30 mouse cellular contexts compared by ENCODE assay signal in genomic region chr10:90813326-90813725, GRCm38 (mm10).
DNase-seq lines count a peak whose midpoint lies in the region; ATAC-seq and TF ChIP-seq lines count a peak whose summit lies in the region.
"Had no signal": no experiment of that assay in that cellular context is flagged by ENCODE, and none has a peak within 500 bp of the region (broad histone marks: within the 10 kb centered on the region; RNA-seq: fewer than 3 reads in every experiment).

No protein-coding gene starts in this region.

- no peak overlapping the region for H3K9ac ChIP-seq in hindbrain, postnatal 0 days (replicated peaks; ENCODE audit: low read length)
- no peak overlapping the region for H3K9ac ChIP-seq in hindbrain, embryonic 14.5 days
- no peak overlapping the region for H3K9ac ChIP-seq in midbrain, postnatal 0 days (replicated peaks; ENCODE audit: low read length, poor library complexity, severe bottlenecking)
- H3K9ac ChIP-seq: embryonic facial prominence, embryonic 13.5 days; forebrain, postnatal 0 days; hindbrain, embryonic 12.5 days had no signal

- H3K27me3 ChIP-seq in hindbrain, postnatal 0 days (ENCODE audit: insufficient read depth, low read length): no peaks in the 10 kb centered on the region
- no peaks in the 10 kb centered on the region for H3K27me3 ChIP-seq in hindbrain, embryonic 14.5 days (ENCODE audit: control insufficient read depth, insufficient read depth, low read length)
- no peaks in the 10 kb centered on the region for H3K27me3 ChIP-seq in midbrain, postnatal 0 days (ENCODE audit: insufficient read depth, low read length)
- H3K27me3 ChIP-seq in midbrain, embryonic 10.5 days (ENCODE audit: low read depth, poor library complexity, severe bottlenecking): no peaks in the 10 kb centered on the region
- H3K27me3 ChIP-seq: CH12.LX; hindbrain, embryonic 12.5 days had no signal

- H3K27ac ChIP-seq in hindbrain, postnatal 0 days: peak overlapping the region; percentile 8; the same call in 1 of the 2 replicates
- H3K27ac ChIP-seq in hindbrain, embryonic 14.5 days: no peak overlapping the region
- no peak overlapping the region for H3K27ac ChIP-seq in midbrain, postnatal 0 days (ENCODE audit: low read depth, low read length)
- no peak overlapping the region for H3K27ac ChIP-seq in midbrain, embryonic 10.5 days (replicated peaks)
- H3K27ac ChIP-seq: embryonic facial prominence, embryonic 10.5 days; embryonic facial prominence, embryonic 13.5 days; forebrain, embryonic 10.5 days; gastrocnemius, adult 2 months; hindbrain, embryonic 12.5 days had no signal

- no peaks in the 10 kb centered on the region for H3K9me3 ChIP-seq in hindbrain, postnatal 0 days (ENCODE audit: low read length)
- H3K9me3 ChIP-seq in hindbrain, embryonic 14.5 days (ENCODE audit: control insufficient read depth, low read length): no peaks in the 10 kb centered on the region
- H3K9me3 ChIP-seq in midbrain, postnatal 0 days (ENCODE audit: low read length): no peaks in the 10 kb centered on the region
- H3K9me3 ChIP-seq in midbrain, embryonic 10.5 days (replicated peaks): no peaks in the 10 kb centered on the region
- H3K9me3 ChIP-seq: embryonic facial prominence, embryonic 10.5 days; embryonic facial prominence, embryonic 13.5 days; forebrain, embryonic 10.5 days; hindbrain, embryonic 12.5 days had no signal

- peak; percentile 25 to 50 for DNase-seq in cerebellum, postnatal 14 days
- no peak for DNase-seq in cerebellum, adult 11 months
- peak; percentile 48 for DNase-seq in hindbrain, postnatal 0 days (ENCODE audit: low spot score)
- no peak for DNase-seq in hindbrain, embryonic 14.5 days (ENCODE audit: low spot score)
- peak; percentile 55 for DNase-seq in midbrain, postnatal 0 days (ENCODE audit: low spot score)
- DNase-seq in midbrain, embryonic 10.5 days (ENCODE audit: low spot score): no peak
- DNase-seq: adrenal gland, postnatal 10 days; adrenal gland, postnatal 36 days; B cell, adult 2 months; cerebellum, adult 18-20 months; cerebellum, adult 9-10 months; cerebellum, postnatal 36 days; embryo, embryonic 11 days; forebrain, postnatal 0 days; gastrocnemius, adult 2 months; gastrocnemius, postnatal 14 days; heart, adult 11 months; kidney, adult 18-20 months had no signal

- 76% methylated on average over 5 of the region's 5 CpGs for WGBS in hindbrain, postnatal 0 days
- WGBS in hindbrain, embryonic 14.5 days: 85% methylated on average over 5 of the region's 5 CpGs
- WGBS in midbrain, postnatal 0 days: 91% methylated on average over 5 of the region's 5 CpGs
- WGBS in midbrain, embryonic 10.5 days: 95% methylated on average over 5 of the region's 5 CpGs

- H3K4me1 ChIP-seq in hindbrain, postnatal 0 days (ENCODE audit: insufficient read depth, low read length): peaks cover 13% of the 10 kb centered on the region
- peaks cover 10% of the 10 kb centered on the region for H3K4me1 ChIP-seq in hindbrain, embryonic 14.5 days (replicated peaks; ENCODE audit: control insufficient read depth, insufficient read depth, low read length)
- H3K4me1 ChIP-seq in midbrain, postnatal 0 days (ENCODE audit: insufficient read depth, low read length): peaks cover 4% of the 10 kb centered on the region; the same call in 1 of the 2 replicates
- H3K4me1 ChIP-seq in midbrain, embryonic 10.5 days: peaks cover 5% of the 10 kb centered on the region
- H3K4me1 ChIP-seq: embryonic facial prominence, embryonic 10.5 days; embryonic facial prominence, embryonic 13.5 days had no signal

- ATAC-seq in hindbrain, postnatal 0 days: no peak
- ATAC-seq in hindbrain, embryonic 14.5 days (ENCODE audit: low FRiP score): no peak
- no peak for ATAC-seq in midbrain, postnatal 0 days (ENCODE audit: low FRiP score)
- ATAC-seq: forebrain, postnatal 0 days; hindbrain, embryonic 16.5 days; inflammation-experienced regulatory T-cells, adult 6 months; intestine, embryonic 16.5 days; Patski had no signal

- H3K36me3 ChIP-seq in hindbrain, postnatal 0 days (ENCODE audit: insufficient read depth, low read length): no peaks in the 10 kb centered on the region
- no peaks in the 10 kb centered on the region for H3K36me3 ChIP-seq in hindbrain, embryonic 14.5 days (replicated peaks; ENCODE audit: control insufficient read depth, insufficient read depth)
- no peaks in the 10 kb centered on the region for H3K36me3 ChIP-seq in midbrain, postnatal 0 days (ENCODE audit: insufficient read depth, low read length)
- H3K36me3 ChIP-seq in midbrain, embryonic 10.5 days: no peaks in the 10 kb centered on the region
- H3K36me3 ChIP-seq: embryonic facial prominence, embryonic 10.5 days; embryonic facial prominence, embryonic 13.5 days; forebrain, embryonic 10.5 days; G1E; hindbrain, embryonic 12.5 days had no signal

- no peak overlapping the region for H3K4me3 ChIP-seq in hindbrain, postnatal 0 days (ENCODE audit: low read length)
- H3K4me3 ChIP-seq in hindbrain, embryonic 14.5 days (replicated peaks; ENCODE audit: low read length): no peak overlapping the region
- no peak overlapping the region for H3K4me3 ChIP-seq in midbrain, postnatal 0 days (ENCODE audit: low read depth, low read length)
- H3K4me3 ChIP-seq in midbrain, embryonic 10.5 days: no peak overlapping the region
- H3K4me3 ChIP-seq: embryonic facial prominence, embryonic 10.5 days; embryonic facial prominence, embryonic 13.5 days; erythroblast, embryonic 14.5 days; forebrain, embryonic 10.5 days; gastrocnemius, adult 2 months; hindbrain, embryonic 12.5 days had no signal

- H3K4me2 ChIP-seq in hindbrain, postnatal 0 days (ENCODE audit: low read depth, low read length): no peak overlapping the region
- no peak overlapping the region for H3K4me2 ChIP-seq in hindbrain, embryonic 14.5 days (replicated peaks)
- H3K4me2 ChIP-seq in midbrain, postnatal 0 days (ENCODE audit: low read depth, low read length, poor library complexity, severe bottlenecking): no peak overlapping the region
- H3K4me2 ChIP-seq: embryonic facial prominence, embryonic 13.5 days; heart, embryonic 11.5 days; hindbrain, embryonic 12.5 days had no signal

- no peak for TF ChIP-seq CTCF in hindbrain, postnatal 0 days (IDR thresholded peaks at IDR 0.05; ENCODE audit: low read depth)
- no peak for TF ChIP-seq CTCF in midbrain, postnatal 0 days (IDR thresholded peaks at IDR 0.05)

Comparison
In these comparisons a context has a peak if more than half of its experiments do, and no peak if none do; other contexts are left out.
1. DNase-seq: peak in cerebellum, postnatal 14 days (2 of 2), hindbrain, postnatal 0 days (single experiment) and midbrain, postnatal 0 days (single experiment); none in cerebellum, adult 11 months (single experiment), hindbrain, embryonic 14.5 days (single experiment) and midbrain, embryonic 10.5 days (single experiment).